Mouse (Mus musculus): Measurements from ENCODE around the gene Hmgcs1. TPM values are rescaled to one million over a fixed set of nuclear protein-coding genes. Genes with fewer than 3 reads are reported as not detected.
A peak's percentile ranks its signal among the peaks of the same experiment; 100 is the strongest.
"Not testable (repeated sequence)": the region's sequence is repeated elsewhere in the genome, so short reads cannot be mapped to it uniquely, and the experiment has no call there.

The Hmgcs1 gene
- total and polyA plus RNA-seq, 3 experiments, result 14.6 to 314 (median 78.9) TPM

DNA sequence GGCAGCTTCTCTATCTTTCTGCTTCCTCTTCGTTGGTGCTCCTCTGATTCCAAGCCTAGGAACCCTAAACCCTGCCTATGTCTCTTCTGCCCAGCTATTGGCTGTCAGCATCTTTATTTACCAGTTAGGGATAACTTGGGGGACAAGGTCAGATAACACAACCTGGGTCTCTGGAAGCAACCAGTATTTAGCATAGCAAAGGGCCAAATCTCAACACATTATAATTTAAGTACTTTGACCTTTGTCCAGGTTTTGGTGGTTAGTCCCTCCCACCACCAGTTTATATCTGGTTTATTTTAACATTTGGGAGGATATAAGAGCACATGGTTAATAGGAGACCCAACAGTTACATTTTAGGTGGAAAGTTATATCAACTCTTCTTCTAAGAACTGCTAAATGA lies 6.3 kb downstream of the Hmgcs1 start:
- no peak for DNase-seq (ENCODE audit: low spot score)
- Histone ChIP-seq H3K9me3 (replicated peaks) (no peaks in the 10 kb centered on the region), H3K4me3 (ENCODE audit: low read depth, low read length) (no peak overlapping the region), H3K27me3 (ENCODE audit: insufficient read depth, low read length) (no peaks in the 10 kb centered on the region), H3K36me3 (replicated peaks) (peaks cover 74% of the 10 kb centered on the region), H3K4me1 (ENCODE audit: insufficient read depth, low read depth, low read length) (peaks cover 37% of the 10 kb centered on the region)
- TF ChIP-seq CTCF (IDR thresholded peaks at IDR 0.05; ENCODE audit: low read depth, low read length) (no peak), TAL1 (conservative IDR thresholded peaks at IDR 0.05; ENCODE audit: low read depth, low read length) (no peak), GATA1 (IDR thresholded peaks at IDR 0.05; ENCODE audit: borderline replicate concordance, low read length) (no peak), GATA2 (IDR thresholded peaks at IDR 0.05; ENCODE audit: borderline replicate concordance, low read depth, low read length) (no peak), POLR2AphosphoS5 (IDR thresholded peaks at IDR 0.05; ENCODE audit: insufficient replicate concordance, low read depth, low read length) (no peak)
- no peak for ATAC-seq (ENCODE audit: extremely low read depth, insufficient number of reproducible peaks, low FRiP score, poor library complexity, severe bottlenecking)

DNA sequence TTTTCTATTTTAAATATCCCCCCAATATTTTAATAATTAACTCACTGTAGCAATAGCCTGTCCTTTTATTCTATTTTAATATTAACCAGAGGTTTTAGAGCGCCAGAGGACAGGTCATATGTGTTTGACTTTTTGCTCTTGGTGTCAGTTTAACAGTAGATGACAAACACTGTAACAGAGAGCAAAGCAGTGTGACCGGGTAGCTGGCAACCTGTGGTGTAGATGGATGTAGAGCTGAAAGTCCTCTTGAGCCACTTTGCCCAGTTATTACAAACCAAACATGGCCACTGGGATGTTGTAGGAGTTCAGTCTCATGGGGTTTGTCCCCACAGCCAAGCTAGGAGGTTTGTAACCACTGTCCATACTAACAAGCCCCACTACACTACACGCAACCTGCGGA lies 8.3 kb downstream of the Hmgcs1 start:
- Histone ChIP-seq H3K27me3 (ENCODE audit: insufficient read depth, low read length) (no peaks in the 10 kb centered on the region), H3K9me3 (replicated peaks) (no peaks in the 10 kb centered on the region), H3K36me3 (replicated peaks) (peaks cover 89% of the 10 kb centered on the region), H3K4me1 (ENCODE audit: insufficient read depth, low read depth, low read length) (peaks cover 22% of the 10 kb centered on the region), H3K4me3 (ENCODE audit: low read depth, low read length) (no peak overlapping the region)
- DNase-seq (ENCODE audit: low spot score), result no peak
- ATAC-seq (ENCODE audit: extremely low read depth, insufficient number of reproducible peaks, low FRiP score, poor library complexity, severe bottlenecking), result no peak
- TF ChIP-seq GATA1 (IDR thresholded peaks at IDR 0.05; ENCODE audit: borderline replicate concordance, low read length), result no peak

DNA sequence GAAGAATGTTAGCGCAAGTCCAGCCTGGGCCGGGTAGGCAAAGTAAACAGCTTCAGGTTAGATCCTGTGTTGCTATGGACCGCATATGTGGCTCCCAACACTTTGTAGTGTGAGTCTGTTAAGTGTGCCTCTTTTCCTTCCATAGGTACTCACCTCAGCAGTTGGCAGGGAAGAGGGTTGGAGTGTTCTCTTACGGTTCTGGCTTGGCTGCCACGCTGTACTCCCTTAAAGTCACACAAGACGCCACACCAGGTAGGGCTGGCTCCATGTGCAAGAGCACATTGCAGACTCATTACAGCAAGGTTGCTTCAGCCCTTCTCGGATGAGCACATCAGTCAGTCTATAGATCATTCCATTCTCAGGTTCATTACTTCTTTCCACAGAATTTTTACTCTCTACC lies 14.1 kb downstream of the Hmgcs1 start:
- TF ChIP-seq CTCF (IDR thresholded peaks at IDR 0.05; ENCODE audit: low read depth, low read length) (no peak), GATA1 (IDR thresholded peaks at IDR 0.05; ENCODE audit: borderline replicate concordance, low read length) (no peak), POLR2AphosphoS5 (IDR thresholded peaks at IDR 0.05; ENCODE audit: insufficient replicate concordance, low read depth, low read length) (no peak), TAL1 (conservative IDR thresholded peaks at IDR 0.05; ENCODE audit: low read depth, low read length) (no peak), GATA2 (IDR thresholded peaks at IDR 0.05; ENCODE audit: borderline replicate concordance, low read depth, low read length) (no peak)
- no peaks in the 10 kb centered on the region for H3K27me3 ChIP-seq (ENCODE audit: insufficient read depth, low read length)
- peaks cover 84% of the 10 kb centered on the region for H3K36me3 ChIP-seq (replicated peaks)
- H3K4me3 ChIP-seq (ENCODE audit: low read depth, low read length), result no peak overlapping the region
- ATAC-seq (ENCODE audit: extremely low read depth, insufficient number of reproducible peaks, low FRiP score, poor library complexity, severe bottlenecking) (no peak), DNase-seq (ENCODE audit: low spot score) (no peak)
- no peaks in the 10 kb centered on the region for H3K9me3 ChIP-seq (replicated peaks)
- H3K4me1 ChIP-seq (ENCODE audit: insufficient read depth, low read depth, low read length), result peaks cover 23% of the 10 kb centered on the region

DNA sequence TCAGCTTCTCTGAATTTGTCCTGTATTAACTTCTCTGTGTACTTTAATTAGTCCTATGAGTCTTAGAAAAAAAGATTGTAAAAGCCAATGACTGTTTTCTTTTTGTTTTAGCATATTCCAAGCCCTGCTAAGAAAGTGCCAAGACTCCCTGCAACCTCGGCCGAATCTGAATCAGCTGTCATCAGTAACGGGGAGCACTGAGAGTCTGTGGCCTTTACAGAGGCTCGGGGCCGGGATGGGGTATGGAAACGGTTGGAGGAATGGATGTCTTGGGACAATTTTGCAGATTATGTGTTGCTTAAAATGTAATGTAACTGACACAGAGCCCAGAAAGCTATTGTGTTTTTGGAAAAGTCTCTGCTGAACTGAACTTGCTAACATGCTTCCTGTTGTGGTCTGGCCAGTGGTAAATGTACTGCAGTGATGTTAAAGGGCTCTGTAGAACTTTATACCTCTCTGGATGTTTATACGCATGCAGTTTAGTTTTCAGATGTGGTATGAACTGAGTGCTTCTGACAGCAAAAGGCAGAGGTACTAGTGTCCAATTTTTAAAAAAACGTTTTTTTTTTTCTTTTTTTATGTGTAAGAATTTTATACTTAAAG lies 16.2 kb downstream of the Hmgcs1 start:
- H3K36me3 ChIP-seq (replicated peaks), result peaks cover 82% of the 10 kb centered on the region

DNA sequence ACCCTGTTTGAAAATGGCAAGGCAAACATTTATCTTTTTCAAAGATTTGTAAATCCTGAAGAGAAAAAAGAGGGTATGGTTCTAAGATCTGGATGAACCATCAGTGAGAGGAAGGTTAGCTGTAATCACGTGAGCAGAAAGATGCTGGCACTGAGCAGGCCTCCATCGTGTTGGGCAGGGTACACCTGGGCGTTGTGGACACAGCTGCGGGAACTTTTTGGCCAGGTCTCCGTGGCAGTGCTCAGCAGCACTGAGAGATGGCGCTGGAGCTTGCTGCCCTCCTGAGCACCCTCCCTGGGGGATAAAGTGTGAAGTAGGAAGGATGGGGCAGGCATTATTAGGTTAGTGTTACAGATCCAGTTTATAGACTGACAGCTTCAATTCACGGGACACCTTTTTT lies 16.8 kb downstream of the Hmgcs1 start:
- H3K27me3 ChIP-seq (ENCODE audit: insufficient read depth, low read length), result no peaks in the 10 kb centered on the region
- peaks cover 35% of the 10 kb centered on the region for H3K4me1 ChIP-seq (ENCODE audit: insufficient read depth, low read depth, low read length)
- no peak for ATAC-seq (ENCODE audit: extremely low read depth, insufficient number of reproducible peaks, low FRiP score, poor library complexity, severe bottlenecking)
- no peaks in the 10 kb centered on the region for H3K9me3 ChIP-seq (replicated peaks)
- DNase-seq (ENCODE audit: low spot score), result no peak
- no peak overlapping the region for H3K4me3 ChIP-seq (ENCODE audit: low read depth, low read length)
- no peak for TF ChIP-seq CTCF (IDR thresholded peaks at IDR 0.05; ENCODE audit: low read depth, low read length)
- TF ChIP-seq POLR2AphosphoS5 (IDR thresholded peaks at IDR 0.05; ENCODE audit: insufficient replicate concordance, low read depth, low read length), result no peak
- TF ChIP-seq TAL1 (conservative IDR thresholded peaks at IDR 0.05; ENCODE audit: low read depth, low read length), result no peak
- no peak for TF ChIP-seq GATA2 (IDR thresholded peaks at IDR 0.05; ENCODE audit: borderline replicate concordance, low read depth, low read length)
- no peak for TF ChIP-seq GATA1 (IDR thresholded peaks at IDR 0.05; ENCODE audit: borderline replicate concordance, low read length)
- H3K36me3 ChIP-seq (replicated peaks), result peaks cover 77% of the 10 kb centered on the region

More for the DNA sequence above, 16.2 kb downstream of the Hmgcs1 start:
- H3K4me3 ChIP-seq (ENCODE audit: low read depth, low read length); H3K27me3 ChIP-seq (ENCODE audit: insufficient read depth, low read length); ATAC-seq (ENCODE audit: extremely low read depth, insufficient number of reproducible peaks, low FRiP score, poor library complexity, severe bottlenecking); H3K9me3 ChIP-seq (replicated peaks); DNase-seq (ENCODE audit: low spot score): not testable (repeated sequence)
- H3K4me1 ChIP-seq (ENCODE audit: insufficient read depth, low read depth, low read length), result peaks cover 35% of the 10 kb centered on the region

DNA sequence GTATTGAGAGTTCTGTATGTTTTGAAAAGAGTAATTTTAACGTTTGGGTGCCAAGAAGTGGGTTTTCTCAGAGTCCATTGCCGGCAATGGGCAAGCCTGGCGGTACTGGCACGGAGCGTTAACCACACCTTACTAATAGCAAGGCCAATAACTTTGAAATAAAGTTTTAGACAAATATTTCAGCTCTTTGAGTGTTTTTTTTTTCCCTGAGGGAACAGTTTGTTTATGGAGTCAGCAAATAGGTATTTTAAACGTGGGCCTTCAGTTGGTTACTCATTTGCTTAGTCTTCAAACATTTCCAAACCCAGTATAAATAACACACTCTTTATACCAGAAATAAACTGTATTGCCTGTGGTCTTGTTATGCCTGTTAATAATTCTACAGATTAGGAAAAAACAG lies 17.7 kb downstream of the Hmgcs1 start:
- TF ChIP-seq TAL1 (conservative IDR thresholded peaks at IDR 0.05; ENCODE audit: low read depth, low read length) (no peak), POLR2AphosphoS5 (IDR thresholded peaks at IDR 0.05; ENCODE audit: insufficient replicate concordance, low read depth, low read length) (no peak), CTCF (IDR thresholded peaks at IDR 0.05; ENCODE audit: low read depth, low read length) (no peak)
- Histone ChIP-seq H3K4me1 (ENCODE audit: insufficient read depth, low read depth, low read length) (peaks cover 35% of the 10 kb centered on the region), H3K9me3 (replicated peaks) (no peaks in the 10 kb centered on the region), H3K27me3 (ENCODE audit: insufficient read depth, low read length) (no peaks in the 10 kb centered on the region), H3K4me3 (ENCODE audit: low read depth, low read length) (no peak overlapping the region), H3K36me3 (replicated peaks) (peaks cover 70% of the 10 kb centered on the region)
- DNase-seq (ENCODE audit: low spot score) (no peak), ATAC-seq (ENCODE audit: extremely low read depth, insufficient number of reproducible peaks, low FRiP score, poor library complexity, severe bottlenecking) (no peak)

DNA sequence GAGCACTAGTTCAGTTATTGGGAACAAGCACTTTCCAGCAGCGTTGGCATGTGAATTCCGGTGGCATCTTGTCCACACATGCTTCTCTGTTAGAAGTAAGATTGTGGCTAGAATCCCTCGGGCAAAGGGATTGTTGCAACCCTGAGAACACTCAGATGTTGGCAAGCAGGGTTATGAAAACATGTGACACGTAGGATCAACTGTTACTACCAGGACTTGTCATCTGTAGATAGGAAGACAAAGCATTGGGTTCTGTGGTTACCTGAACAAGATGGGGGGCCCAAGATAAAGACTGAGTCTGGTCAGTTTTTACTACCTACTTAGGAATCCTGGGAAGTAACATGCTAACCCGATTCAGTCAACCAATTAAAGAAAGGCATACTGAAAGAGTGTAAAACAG lies 18.8 kb downstream of the Hmgcs1 start:
- DNase-seq (ENCODE audit: low spot score) (peak; percentile 34), ATAC-seq (ENCODE audit: extremely low read depth, insufficient number of reproducible peaks, low FRiP score, poor library complexity, severe bottlenecking) (peak; percentile 64)
- Histone ChIP-seq H3K9me3 (replicated peaks) (no peaks in the 10 kb centered on the region), H3K4me1 (ENCODE audit: insufficient read depth, low read depth, low read length) (peaks cover 35% of the 10 kb centered on the region), H3K4me3 (ENCODE audit: low read depth, low read length) (peak overlapping the region; percentile 20; the same call in 1 of the 2 replicates), H3K36me3 (replicated peaks) (peaks cover 60% of the 10 kb centered on the region), H3K27me3 (ENCODE audit: insufficient read depth, low read length) (no peaks in the 10 kb centered on the region)
- no peak for TF ChIP-seq POLR2AphosphoS5 (IDR thresholded peaks at IDR 0.05; ENCODE audit: insufficient replicate concordance, low read depth, low read length)
- TF ChIP-seq TAL1 (conservative IDR thresholded peaks at IDR 0.05; ENCODE audit: low read depth, low read length), result peak; percentile 63

Data from G1E (cell line).